Mouse (Mus musculus): ENCODE measurements around the gene Uroc1.
A peak's percentile ranks its signal among the peaks of the same experiment; 100 is the strongest.

DNA sequence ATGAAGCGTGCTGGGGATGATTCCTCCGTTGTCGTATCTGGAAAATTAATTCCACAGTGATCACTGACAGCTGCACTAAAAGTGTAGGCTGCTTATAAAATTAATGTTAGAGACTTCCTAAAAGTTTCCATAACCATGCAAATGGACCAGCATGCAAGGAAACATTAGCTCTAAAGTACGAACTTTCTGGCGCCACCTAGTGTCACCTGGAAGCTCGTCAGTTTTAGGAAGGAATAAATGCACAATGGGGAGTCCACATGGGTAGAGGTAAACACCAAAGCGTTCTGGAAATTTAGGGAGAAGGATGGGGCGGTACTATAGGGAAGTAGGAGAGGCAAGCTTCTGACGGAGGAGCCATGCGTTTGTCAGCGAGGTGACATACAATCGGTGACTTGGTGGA lies 44.8 kb upstream of the Uroc1 start:
- TF ChIP-seq POLR2A (IDR thresholded peaks at IDR 0.05; ENCODE audit: borderline replicate concordance, insufficient read depth, low read length) = no peak
- TF ChIP-seq CTCF (IDR thresholded peaks at IDR 0.05; ENCODE audit: borderline replicate concordance, insufficient read depth, low read depth, low read length) = 0 out of 2 replicates have a peak, but pooled peaks have one; percentile 3

Measured in cerebellum, adult 2 months (tissue).